Mouse (Mus musculus) ES-E14 (cell line): ENCODE data around the gene Ptdss2.

Experiments used
- HCFC1 ChIP-seq: IDR thresholded peaks from 2 replicates; pipeline ENCODE4 v1.6.1; 2012; ENCODE audit warnings: low read length, inconsistent platforms, borderline replicate concordance; ENCODE audit not compliant: insufficient read depth
- MAFK ChIP-seq: IDR thresholded peaks from 2 replicates; pipeline ENCODE4 v1.6.1; 2014; ENCODE audit warnings: mild to moderate bottlenecking, low read depth, low read length, inconsistent platforms; ENCODE audit not compliant: insufficient read depth
- ZC3H11A ChIP-seq: IDR thresholded peaks from 2 replicates; pipeline ENCODE4 v1.6.1; 2012; ENCODE audit warnings: low read depth, mild to moderate bottlenecking, inconsistent platforms, low read length, borderline replicate concordance
- ZNF384 ChIP-seq: IDR thresholded peaks from 2 replicates; pipeline ENCODE4 v1.6.1; 2012; ENCODE audit warnings: low read depth, low read length, inconsistent platforms

- TF ChIP-seq HCFC1 (no peak), ZNF384 (no peak), ZC3H11A (no peak), MAFK (no peak)
Observed at GRCm38 (mm10) chr7:141096649-141097056, 25.5 kb upstream of the Ptdss2 start.
